In the genomic region with DNA sequence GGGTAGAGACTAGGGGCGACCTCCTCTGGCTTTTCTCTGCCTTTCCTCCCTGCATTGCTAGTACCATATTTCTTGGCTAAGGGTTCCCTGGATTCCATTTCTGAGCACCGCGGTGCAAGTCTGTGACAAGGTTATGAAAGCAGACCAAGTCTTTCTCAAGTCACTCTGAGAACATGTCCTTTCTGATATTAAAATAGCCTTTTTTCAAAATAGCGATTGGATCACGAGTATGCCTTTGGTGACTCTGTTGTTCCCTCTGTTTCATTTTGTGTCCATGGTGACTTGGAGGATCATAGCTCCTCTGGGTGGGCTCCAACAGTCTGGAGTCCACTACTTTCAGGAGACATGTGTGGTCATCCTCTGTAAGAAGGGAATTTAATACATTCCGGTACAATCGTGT, we compare ENCODE assay signal across 23 mouse cellular contexts.
"Had no signal": no experiment of that assay in that cellular context is flagged by ENCODE, and none has a peak within 500 bp of the region (broad histone marks: within the 10 kb centered on the region; RNA-seq: fewer than 3 reads in every experiment).

No protein-coding gene starts in this region.

- ATAC-seq: intestine, embryonic 16.5 days; liver, postnatal 0 days; midbrain, embryonic 15.5 days had no signal

- H3K4me3 ChIP-seq: left cerebral cortex, adult 2 months; limb, embryonic 12.5 days; limb, embryonic 15.5 days; lung, embryonic 15.5 days; midbrain, embryonic 12.5 days; midbrain, embryonic 15.5 days; neural tube, embryonic 12.5 days; neural tube, embryonic 15.5 days; stomach, embryonic 15.5 days had no signal

- H3K9me3 ChIP-seq: limb, embryonic 12.5 days; limb, embryonic 15.5 days; lung, embryonic 15.5 days; midbrain, embryonic 12.5 days; midbrain, embryonic 15.5 days; neural tube, embryonic 12.5 days; neural tube, embryonic 15.5 days; stomach, embryonic 15.5 days had no signal

- H3K4me1 ChIP-seq: stomach, embryonic 15.5 days had no signal

- H3K9ac ChIP-seq: limb, embryonic 12.5 days; limb, embryonic 15.5 days; liver, embryonic 14.5 days; liver, postnatal 0 days; lung, embryonic 15.5 days; midbrain, embryonic 12.5 days; midbrain, embryonic 15.5 days; neural tube, embryonic 12.5 days; neural tube, embryonic 15.5 days; stomach, embryonic 15.5 days had no signal

- H3K27me3 ChIP-seq: midbrain, embryonic 15.5 days; neural tube, embryonic 12.5 days; neural tube, embryonic 15.5 days; stomach, embryonic 15.5 days had no signal

- H3K4me2 ChIP-seq: limb, embryonic 12.5 days; limb, embryonic 15.5 days; liver, embryonic 11.5 days; lung, embryonic 15.5 days; midbrain, embryonic 12.5 days; midbrain, embryonic 15.5 days; neural tube, embryonic 12.5 days; neural tube, embryonic 15.5 days; stomach, embryonic 15.5 days had no signal

- H3K27ac ChIP-seq: left cerebral cortex, adult 2 months; limb, embryonic 12.5 days; limb, embryonic 15.5 days; liver, embryonic 14.5 days; lung, embryonic 15.5 days; macrophage; midbrain, embryonic 12.5 days; midbrain, embryonic 15.5 days; neural tube, embryonic 12.5 days; neural tube, embryonic 15.5 days; stomach, embryonic 15.5 days had no signal

- DNase-seq: kidney, adult 18-20 months; kidney, postnatal 10 days; kidney, postnatal 36 days; layer of hippocampus, postnatal 36 days; liver, postnatal 0 days; right cerebral cortex, adult 18-20 months; right cerebral cortex, postnatal 14 days; right cerebral cortex, postnatal 4 days; spleen, adult 18-20 months; thymus, postnatal 25 days had no signal

- H3K36me3 ChIP-seq: limb, embryonic 12.5 days; limb, embryonic 15.5 days; lung, embryonic 15.5 days; midbrain, embryonic 12.5 days; midbrain, embryonic 15.5 days; neural tube, embryonic 12.5 days; neural tube, embryonic 15.5 days; stomach, embryonic 15.5 days had no signal
